Mouse (Mus musculus) liver, adult 2 months (tissue): ENCODE results near the gene Mga.

Experiments
- CTCF ChIP-seq: fragments of 200-500 bp; IDR thresholded peaks from 2 replicates; pipeline ENCODE4 v1.5.1; 2011; ENCODE audit warnings: low read depth, low read length, control low read depth
- POLR2A ChIP-seq: fragments of 200-500 bp; IDR thresholded peaks from 2 replicates; pipeline ENCODE4 v1.6.1; 2011; ENCODE audit warnings: low read length, control low read depth; ENCODE audit not compliant: insufficient read depth; ENCODE audit errors: extremely low read depth

DNA sequence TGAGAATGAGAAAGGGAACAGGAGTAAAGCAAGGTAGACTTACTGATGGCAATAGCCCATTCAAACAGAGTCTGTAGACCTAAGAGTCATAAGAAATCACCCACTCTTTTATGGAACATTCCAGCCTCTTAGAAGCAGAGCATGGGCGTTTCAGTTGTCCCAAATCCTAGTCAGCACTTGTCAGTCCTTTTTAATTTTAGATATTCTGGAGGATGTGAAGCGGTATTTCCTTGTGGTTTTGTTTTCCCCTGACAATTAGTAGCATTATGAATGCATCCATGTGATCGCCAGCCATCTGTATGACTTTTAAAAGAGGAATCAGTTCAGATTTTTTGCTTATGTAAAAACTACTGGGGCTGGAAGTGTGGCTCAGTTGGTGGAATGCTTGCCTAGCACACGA, 32.5 kb upstream of the Mga start:
- TF ChIP-seq POLR2A (no peak), CTCF (no peak)
